Mouse (Mus musculus): ENCODE results near the gene Slc22a21.
"Not testable (repeated sequence)": the region's sequence is repeated elsewhere in the genome, so short reads cannot be mapped to it uniquely, and the experiment has no call there.

The Slc22a21 gene

DNA sequence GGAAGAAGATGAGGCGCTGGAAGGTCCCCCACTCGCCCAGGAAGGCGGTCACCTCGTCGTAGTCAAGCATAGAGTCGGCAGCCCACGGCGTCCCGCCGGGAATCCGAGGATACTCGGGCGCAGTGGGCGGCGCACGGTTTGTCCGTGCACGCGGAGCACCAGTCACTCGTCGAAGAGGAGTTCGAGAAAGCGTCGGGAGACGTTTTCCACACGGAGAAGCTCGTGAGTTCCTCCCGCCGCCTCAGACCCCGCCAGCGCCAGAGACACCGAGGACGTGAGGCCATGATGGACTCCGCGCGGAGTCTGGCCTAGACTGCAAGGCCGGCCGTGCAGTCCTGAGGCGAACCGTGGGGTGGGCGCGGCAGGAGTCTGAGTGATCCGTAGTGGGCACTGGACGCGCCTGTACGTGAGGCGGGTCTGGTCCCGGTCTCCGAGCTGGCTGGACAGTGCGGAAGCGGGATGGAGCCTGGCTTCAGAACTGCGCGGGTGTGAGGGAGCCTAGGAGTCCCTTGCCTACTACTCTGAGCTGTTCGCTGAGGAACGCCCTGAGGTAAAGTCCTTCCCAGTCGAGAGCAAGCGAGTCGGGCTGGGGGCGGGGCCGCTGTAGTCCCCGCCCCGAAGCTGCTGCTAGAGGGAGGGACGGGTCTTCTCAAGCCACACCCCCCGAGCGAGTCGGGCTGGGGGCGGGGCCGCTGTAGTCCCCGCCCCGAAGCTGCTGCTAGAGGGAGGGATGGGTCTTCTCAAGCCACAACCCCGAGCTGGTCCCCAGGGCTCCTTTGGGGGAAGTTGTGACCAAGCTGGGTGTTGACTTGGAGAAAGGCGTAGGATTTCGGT, at the start of gene Slc22a21:
Slc22a21 (minus strand) TSS at position 545 of the 834 bp plus-strand sequence.
- peak; percentile 75 for DNase-seq (ENCODE audit: low spot score)

DNA sequence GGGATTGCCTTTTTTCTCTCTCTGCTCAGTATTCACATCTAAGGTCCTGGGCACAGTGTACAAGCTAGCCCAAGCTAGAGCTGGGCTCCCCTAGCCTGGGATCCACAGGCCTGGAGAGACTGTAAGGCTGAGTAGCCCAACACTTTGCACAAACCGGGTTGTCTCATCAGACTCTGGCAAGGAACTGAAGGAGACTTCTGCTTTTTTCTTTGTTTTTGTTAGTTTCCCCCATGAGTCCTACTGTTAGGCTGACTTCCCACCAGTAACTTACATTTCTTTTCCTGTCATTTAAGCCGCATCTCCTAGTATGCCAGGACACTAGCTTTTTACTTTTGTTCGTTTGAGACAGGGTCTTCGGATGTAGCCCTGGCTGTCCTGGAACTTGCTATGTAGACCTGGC, 48.9 kb upstream of the Slc22a21 start:
- DNase-seq (ENCODE audit: low spot score): no peak

DNA sequence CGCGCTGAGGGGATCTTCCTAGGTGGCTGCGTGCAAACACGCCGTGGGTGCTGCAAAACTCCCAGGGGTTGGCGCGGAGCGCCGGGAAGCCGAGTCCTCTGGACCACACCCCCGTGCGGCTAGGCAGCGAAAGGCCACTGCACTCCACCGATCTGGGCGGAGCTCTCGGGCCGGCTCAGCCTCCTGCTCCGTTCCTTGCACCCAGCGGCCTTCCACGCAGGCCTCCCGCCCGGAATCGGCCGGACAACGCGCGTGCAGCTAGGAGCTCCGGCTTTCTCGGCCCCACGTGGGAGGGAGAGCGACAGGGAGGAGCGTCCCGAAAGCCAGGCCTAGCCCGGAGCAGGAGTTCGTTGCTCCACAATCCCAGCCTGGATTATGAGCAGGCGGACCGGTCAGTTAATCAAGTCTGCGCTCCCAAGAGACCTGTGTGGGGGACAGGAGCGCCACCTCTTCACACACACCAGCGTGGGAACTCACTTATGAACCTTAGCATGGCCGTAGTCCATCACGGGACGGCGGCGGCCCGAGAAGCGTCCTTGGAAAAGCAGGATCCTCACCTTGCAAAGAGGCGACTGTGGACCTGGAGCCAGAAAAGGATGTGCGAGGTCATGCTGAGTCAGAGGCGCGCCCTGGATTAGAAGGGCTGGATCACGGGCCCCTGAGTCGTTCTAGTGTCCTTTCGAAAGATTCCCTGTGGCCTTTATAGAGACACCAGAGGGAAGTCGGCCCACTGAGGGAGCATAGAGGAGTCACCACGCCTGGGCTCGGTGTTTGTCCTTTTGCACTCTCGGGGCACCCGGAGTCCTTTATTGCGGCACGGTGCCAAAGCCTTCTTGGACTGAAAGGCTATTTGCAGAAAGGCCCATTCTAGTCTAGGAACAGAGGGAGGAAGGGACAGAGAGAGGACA, 48.2 kb upstream of the Slc22a21 start, which contains the start of gene Slc22a4:
Slc22a4 (minus strand) TSS at position 47 of the 908 bp plus-strand sequence.
- peak; percentile 86 for DNase-seq (ENCODE audit: low spot score)

DNA sequence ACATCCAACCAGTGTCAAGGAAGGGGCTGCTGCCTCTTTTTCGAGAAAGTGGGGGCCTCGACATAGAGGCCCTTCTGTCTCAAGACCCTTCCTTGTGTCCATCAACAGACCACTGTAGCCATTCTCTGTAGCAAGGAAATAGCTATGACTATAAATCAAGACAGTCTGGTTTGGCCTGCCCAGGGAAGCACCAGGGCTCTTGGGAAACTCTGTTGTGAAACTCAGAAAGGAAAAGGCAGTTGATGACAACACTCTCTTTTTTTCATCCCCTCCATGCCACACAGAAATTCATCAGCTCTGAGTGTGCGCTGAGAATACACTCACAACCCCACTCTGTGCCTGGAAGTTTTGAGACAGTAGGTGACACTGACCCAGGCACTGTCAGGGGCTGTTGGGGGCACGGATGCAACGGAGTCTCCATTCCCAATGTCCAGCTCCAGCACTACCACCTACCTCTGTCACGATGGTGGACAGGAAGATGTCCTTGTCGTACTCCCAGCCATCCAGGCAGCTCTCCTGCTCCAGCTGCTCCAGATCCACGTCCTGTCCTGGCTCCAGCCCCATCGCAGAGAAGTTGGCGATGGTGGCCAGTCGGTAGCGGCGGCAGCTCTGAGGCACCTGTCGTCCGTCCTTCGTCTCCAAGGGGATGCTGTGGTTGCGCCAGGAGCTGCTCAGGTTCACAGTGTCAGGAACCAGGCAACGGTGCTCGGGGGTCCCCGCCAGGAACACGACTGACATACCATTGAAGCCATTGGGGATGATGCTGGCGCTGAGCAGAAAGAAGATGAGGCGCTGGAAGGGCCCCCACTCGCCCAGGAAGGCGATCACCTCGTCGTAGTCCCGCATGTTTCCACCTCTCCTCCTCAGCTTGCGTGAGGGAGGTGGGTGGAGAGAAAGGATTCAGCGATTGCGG, 47.3 kb upstream of the Slc22a21 start:
- DNase-seq (ENCODE audit: low spot score): no peak

DNA sequence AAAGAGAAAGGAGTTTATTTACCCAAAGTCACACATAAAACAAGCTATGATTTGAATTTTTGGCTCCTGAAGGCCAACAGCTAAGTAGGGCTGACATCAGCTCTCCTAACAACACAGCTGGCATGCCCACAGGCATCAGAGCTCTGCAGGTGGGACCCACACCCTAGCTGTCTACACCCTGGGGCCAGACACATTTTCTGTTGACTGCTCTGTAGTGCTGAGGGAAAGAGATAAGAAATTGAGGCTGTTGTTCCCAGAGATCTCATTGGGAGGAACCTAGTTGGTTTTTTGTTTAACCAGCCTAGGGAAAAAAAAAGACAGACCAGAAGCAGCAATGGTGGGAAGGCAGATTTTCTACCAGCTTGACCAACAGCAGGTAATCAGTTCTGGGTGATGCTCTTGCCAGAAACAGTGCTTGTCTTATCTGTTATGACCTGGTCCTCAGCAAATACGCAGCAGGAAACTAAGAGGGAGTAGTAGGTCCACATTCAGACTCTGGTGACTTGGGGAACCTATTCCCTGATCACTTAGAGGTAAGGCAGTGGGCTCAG, 46.4 kb upstream of the Slc22a21 start:
- DNase-seq (ENCODE audit: low spot score): no peak

GRCm38 (mm10) chr11:54021396-54022093, 41.4 kb upstream of the Slc22a21 start:
- no peak for DNase-seq (ENCODE audit: low spot score)

GRCm38 (mm10) chr11:54018893-54019732, 39.0 kb upstream of the Slc22a21 start:
- DNase-seq (ENCODE audit: low spot score): no peak

- no peak for DNase-seq (ENCODE audit: low spot score)
Measured at GRCm38 (mm10) chr11:54017596-54017995, 37.5 kb upstream of the Slc22a21 start.

DNA sequence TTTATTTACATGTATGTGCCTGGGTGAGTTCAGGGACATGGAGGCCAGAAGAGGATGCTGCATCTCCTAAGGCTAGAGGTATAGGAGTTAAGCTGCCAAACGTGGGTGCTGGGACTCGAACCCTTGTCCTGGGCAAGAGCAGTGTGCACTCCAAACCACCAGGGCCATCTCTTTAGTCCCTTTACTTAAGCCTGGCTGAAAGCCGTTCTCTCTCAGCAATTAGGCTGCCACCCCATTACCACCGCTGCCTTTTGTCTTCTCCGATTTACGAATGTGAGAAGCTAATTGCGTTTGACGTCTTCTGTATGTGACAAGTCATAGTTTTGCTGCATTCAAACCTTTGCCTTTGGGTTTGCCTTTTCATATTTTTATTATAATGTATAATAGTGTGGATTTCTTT, 35.9 kb upstream of the Slc22a21 start:
- DNase-seq (ENCODE audit: low spot score): no peak

- no peak for DNase-seq (ENCODE audit: low spot score)
Measured at GRCm38 (mm10) chr11:54012961-54013360, 32.8 kb upstream of the Slc22a21 start.

DNA sequence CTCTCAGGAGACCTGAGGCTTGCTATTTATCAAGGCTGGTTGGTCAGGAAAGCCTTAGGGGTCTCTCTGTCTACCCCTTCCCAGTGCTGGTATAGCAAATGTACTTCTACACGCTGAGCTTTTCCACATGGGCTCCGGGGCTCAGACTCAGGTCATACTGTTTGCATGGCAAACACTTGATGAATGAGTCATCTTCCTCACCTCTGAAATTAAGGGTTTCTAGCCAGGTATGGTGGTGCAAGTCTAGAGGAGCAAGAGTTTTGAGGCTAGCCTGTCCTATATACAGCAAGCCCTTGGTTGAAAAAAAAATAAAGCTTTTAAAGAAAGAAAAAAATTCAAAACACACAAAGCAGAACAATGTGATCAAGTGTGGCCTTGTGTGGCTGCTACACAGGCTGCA, 31.1 kb upstream of the Slc22a21 start:
- no peak for DNase-seq (ENCODE audit: low spot score)

DNA sequence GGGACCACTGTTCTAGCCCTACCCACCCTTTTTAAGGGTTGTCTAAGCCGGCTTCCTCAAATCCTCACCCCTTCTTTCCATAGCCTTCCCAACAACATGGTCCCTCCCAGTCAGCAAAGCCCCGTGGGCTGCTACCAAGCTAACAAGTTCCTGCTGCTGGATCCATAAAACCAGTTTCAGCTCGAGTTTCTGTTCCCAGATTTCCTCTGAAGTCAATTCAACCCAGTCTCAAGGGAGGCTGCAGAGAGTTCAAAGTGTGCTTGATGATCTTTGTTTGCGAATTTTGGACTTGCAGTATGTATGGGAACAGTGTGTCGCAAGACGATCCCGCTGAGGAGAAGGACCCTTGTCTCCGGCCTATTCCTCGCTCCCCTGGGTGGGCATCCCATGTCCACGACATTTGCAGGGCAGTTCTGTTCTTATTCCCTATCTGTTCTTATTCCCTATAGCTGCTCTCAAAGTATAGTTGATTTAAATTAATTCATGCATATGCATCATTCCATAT, 28.3 kb upstream of the Slc22a21 start:
- no peak for DNase-seq (ENCODE audit: low spot score)

- no peak for DNase-seq (ENCODE audit: low spot score)
Measured at GRCm38 (mm10) chr11:54007717-54008116, 27.6 kb upstream of the Slc22a21 start.

DNA sequence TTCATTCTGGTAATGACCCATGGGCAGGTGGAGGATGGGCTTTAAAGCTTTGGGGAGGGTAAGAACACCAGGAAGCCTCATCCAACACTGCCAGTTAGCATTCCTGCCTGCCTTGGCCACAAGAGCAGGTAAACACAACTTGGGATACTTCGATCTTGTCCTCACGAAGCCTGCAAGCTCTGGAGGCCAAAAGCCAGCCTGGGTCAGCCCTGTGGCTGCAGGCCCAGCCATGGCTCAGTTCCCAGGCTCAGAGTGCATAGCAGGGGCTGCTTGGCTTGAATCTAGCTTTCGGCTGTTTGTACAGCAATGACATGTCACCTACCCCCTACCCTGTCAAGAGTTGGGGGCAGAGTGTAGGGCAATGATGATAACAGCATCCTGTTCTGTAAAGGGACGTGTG, 26.8 kb upstream of the Slc22a21 start:
- no peak for DNase-seq (ENCODE audit: low spot score)

DNA sequence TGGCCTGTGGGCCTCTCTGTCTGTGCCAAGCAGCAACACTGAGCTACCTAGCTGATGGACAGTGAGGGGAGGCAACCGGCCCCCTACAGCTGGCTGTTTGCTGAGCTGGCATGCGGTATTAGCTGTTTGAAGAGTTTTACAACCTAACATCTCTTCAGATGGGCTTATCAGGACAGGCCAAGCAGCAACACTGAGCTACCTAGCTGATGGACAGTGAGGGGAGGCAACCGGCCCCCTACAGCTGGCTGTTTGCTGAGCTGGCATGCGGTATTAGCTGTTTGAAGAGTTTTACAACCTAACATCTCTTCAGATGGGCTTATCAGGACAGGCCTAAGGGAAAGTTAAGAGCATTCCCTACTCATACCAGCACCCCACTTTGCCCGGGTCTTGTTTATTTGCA, 26.2 kb upstream of the Slc22a21 start:
- DNase-seq (ENCODE audit: low spot score): not testable (repeated sequence)

- DNase-seq (ENCODE audit: low spot score): no peak
Measured at GRCm38 (mm10) chr11:54004734-54005133, 24.6 kb upstream of the Slc22a21 start.

GRCm38 (mm10) chr11:54004221-54004620, 24.1 kb upstream of the Slc22a21 start:
- no peak for DNase-seq (ENCODE audit: low spot score)

DNA sequence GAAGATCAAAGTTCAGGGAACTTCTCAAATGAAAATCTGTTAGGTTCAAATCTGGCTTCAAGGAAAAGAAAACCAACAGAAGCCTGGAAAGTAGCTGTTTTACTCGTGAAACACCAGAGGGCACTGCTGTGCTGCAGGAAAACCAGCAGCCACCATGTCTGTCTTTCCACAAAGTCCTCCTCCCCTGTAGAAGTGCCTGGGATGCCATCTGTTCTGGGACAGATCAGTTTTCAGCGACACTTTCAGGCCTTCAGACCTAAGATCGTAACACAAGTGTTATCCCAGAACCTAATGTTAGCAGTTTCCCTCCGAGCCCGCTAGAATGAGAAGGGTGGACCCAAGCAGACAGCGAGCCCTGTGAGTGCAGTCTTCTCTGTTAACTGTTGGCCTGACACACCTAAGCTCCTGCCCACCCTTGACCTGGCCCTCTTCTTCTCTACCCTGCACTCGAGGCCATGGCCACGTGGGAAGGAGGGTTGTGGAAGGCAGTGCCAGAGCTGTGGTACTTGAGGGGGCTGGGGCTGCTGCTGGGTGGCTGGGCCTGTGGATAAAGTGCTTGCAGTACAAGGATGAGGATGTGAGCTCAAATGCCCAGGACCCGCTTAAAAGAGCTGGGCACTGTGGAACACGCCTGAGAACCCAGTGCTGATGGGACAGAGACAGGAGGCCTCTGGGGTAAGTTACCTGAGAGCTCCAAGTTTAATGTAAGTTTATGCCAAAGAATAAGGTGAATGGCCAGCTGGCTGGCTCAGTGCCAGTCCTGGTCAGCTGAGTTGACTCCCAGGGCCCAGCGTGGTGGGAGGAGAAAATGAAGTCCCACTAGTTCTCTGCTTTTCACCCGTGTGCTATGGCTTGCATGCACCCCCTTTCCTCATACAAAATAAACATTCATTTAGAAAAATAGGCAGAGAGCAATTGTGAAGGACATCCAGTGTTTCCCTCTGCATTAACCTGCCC, 22.9 kb upstream of the Slc22a21 start:
- peak; percentile 84 for DNase-seq (ENCODE audit: low spot score)

Data from embryo, embryonic 10 days (tissue).